Comparison of ENCODE assay signal across 9 mouse cellular contexts in genomic region chr14:27413961-27414360, GRCm38 (mm10).
A peak's percentile ranks its signal among the peaks of the same experiment; 100 is the strongest.
DNase-seq lines count a peak whose midpoint lies in the region; TF ChIP-seq lines count a peak whose summit lies in the region.
"Had no signal": no experiment of that assay in that cellular context is flagged by ENCODE, and none has a peak within 500 bp of the region (broad histone marks: within the 10 kb centered on the region; RNA-seq: fewer than 3 reads in every experiment).

No protein-coding gene starts in this region.

- peaks cover 30% of the 10 kb centered on the region for H3K36me3 ChIP-seq in E14TG2a.4 (ENCODE audit: insufficient read depth, low read length)
- H3K36me3 ChIP-seq: heart, embryonic 13.5 days; neural tube, embryonic 12.5 days had no signal

- H3K9me3 ChIP-seq in E14TG2a.4 (ENCODE audit: low read length) = no peaks in the 10 kb centered on the region

- H3K27me3 ChIP-seq in E14TG2a.4 (ENCODE audit: insufficient read depth, low read length) = no peaks in the 10 kb centered on the region
- H3K27me3 ChIP-seq: heart, embryonic 13.5 days; neural tube, embryonic 12.5 days had no signal

- peak; percentile 46 for DNase-seq in kidney, postnatal 14 days
- DNase-seq in kidney, postnatal 25 days = no peak
- DNase-seq in T-cell, adult 2 months (ENCODE audit: low spot score) = peak; percentile 54
- DNase-seq in lung, postnatal 10 days = peak; percentile 25
- DNase-seq in urinary bladder, postnatal 4 days (ENCODE audit: low spot score in 2 of 2) = no peak
- DNase-seq in kidney, adult 18-20 months = no peak

- TF ChIP-seq CTCF in E14TG2a.4 (conservative IDR thresholded peaks at IDR 0.05; ENCODE audit: low read length) = peak; percentile 48

- no peak overlapping the region for H3K4me3 ChIP-seq in E14TG2a.4 (replicated peaks; ENCODE audit: low read length)
- H3K4me3 ChIP-seq: heart, embryonic 13.5 days; neural tube, embryonic 12.5 days had no signal

- peaks cover 6% of the 10 kb centered on the region; the same call in 1 of the 2 replicates for H3K4me1 ChIP-seq in E14TG2a.4 (replicated peaks; ENCODE audit: low read depth, low read length)
- H3K4me1 ChIP-seq: heart, embryonic 13.5 days; neural tube, embryonic 12.5 days had no signal

Comparison
In these comparisons a context has a peak if more than half of its experiments do, and no peak if none do; other contexts are left out.
1. DNase-seq: peak in kidney, postnatal 14 days (single experiment), T-cell, adult 2 months (single experiment) and lung, postnatal 10 days (single experiment); none in kidney, postnatal 25 days (0 of 2), urinary bladder, postnatal 4 days (0 of 2) and kidney, adult 18-20 months (single experiment).